Mouse (Mus musculus) spleen, adult 12 weeks (tissue): Measurements from ENCODE around the gene Filip1l.

Experiments
- DNase-seq: peaks from one replicate; pipeline ENCODE4 v3.0.0; 2022; ENCODE audit warnings: low spot score

Gene Filip1l

GRCm38 (mm10) chr16:57568648-57569404, 215.9 kb downstream of the Filip1l start:
- no peak for DNase-seq

- no peak for DNase-seq
Measured at GRCm38 (mm10) chr16:57570789-57571311, 218.0 kb downstream of the Filip1l start.

GRCm38 (mm10) chr16:57573831-57574230, 220.9 kb downstream of the Filip1l start:
- DNase-seq, result no peak

GRCm38 (mm10) chr16:57575764-57576388, 223.0 kb downstream of the Filip1l start:
- DNase-seq, result no peak

- DNase-seq, result no peak
Measured at GRCm38 (mm10) chr16:57577519-57577918, 224.6 kb downstream of the Filip1l start.

GRCm38 (mm10) chr16:57580041-57580440, 227.1 kb downstream of the Filip1l start:
- DNase-seq, result no peak

GRCm38 (mm10) chr16:57582008-57582407, 229.1 kb downstream of the Filip1l start:
- no peak for DNase-seq

GRCm38 (mm10) chr16:57585201-57585600, 232.3 kb downstream of the Filip1l start:
- DNase-seq, result no peak

GRCm38 (mm10) chr16:57593422-57594157, 240.7 kb downstream of the Filip1l start:
- no peak for DNase-seq

- DNase-seq, result no peak
Measured at GRCm38 (mm10) chr16:57597295-57597957, 244.5 kb downstream of the Filip1l start.

GRCm38 (mm10) chr16:57601031-57601430, 248.1 kb downstream of the Filip1l start:
- DNase-seq, result no peak

- DNase-seq, result peak; percentile 83
Measured at GRCm38 (mm10) chr16:57606444-57607227, 253.7 kb downstream of the Filip1l start, which contains the start of gene Cmss1. TSS of gene Cmss1 (minus strand) at chr16:57606864.

- DNase-seq, result no peak
Measured at GRCm38 (mm10) chr16:57611768-57612167, 258.9 kb downstream of the Filip1l start.
